Mouse (Mus musculus): ENCODE measurements around the gene Dpf2. TPM values are rescaled to one million over a fixed set of nuclear protein-coding genes. Genes with fewer than 3 reads are reported as not detected.

The Dpf2 gene
- polyA plus RNA-seq, 1 experiment from 2014 or later: 155 TPM

- peak overlapping the region; percentile 90 for H3K27ac ChIP-seq (ENCODE audit: low read length)
- no peak for ATAC-seq (ENCODE audit: low read depth)
- no peaks in the 10 kb centered on the region for H3K27me3 ChIP-seq (ENCODE audit: control insufficient read depth, insufficient read depth, low read depth, low read length)
- H3K4me3 ChIP-seq (ENCODE audit: low read length): peak overlapping the region; percentile 94
- peak overlapping the region; percentile 99 for H3K9ac ChIP-seq (ENCODE audit: low read length)
- peaks cover 24% of the 10 kb centered on the region for H3K4me1 ChIP-seq (replicated peaks; ENCODE audit: control insufficient read depth, insufficient read depth, low read length)
- no peaks in the 10 kb centered on the region for H3K9me3 ChIP-seq (ENCODE audit: control insufficient read depth, low read length)
- WGBS: under 1% methylated on average over 14 of the region's 14 CpGs
- H3K36me3 ChIP-seq (ENCODE audit: control insufficient read depth, insufficient read depth, low read length): peaks cover 10% of the 10 kb centered on the region
- peak overlapping the region; percentile 54 for H3K4me2 ChIP-seq (ENCODE audit: low read depth, low read length)
These were observed 1.2 kb downstream of the Dpf2 start for GRCm38 (mm10) chr19:5911430-5912102.

GRCm38 (mm10) chr19:5910221-5910620 lies 2.6 kb downstream of the Dpf2 start:
- Histone ChIP-seq H3K4me1 (replicated peaks; ENCODE audit: control insufficient read depth, insufficient read depth, low read length) (peaks cover 24% of the 10 kb centered on the region), H3K9me3 (ENCODE audit: control insufficient read depth, low read length) (no peaks in the 10 kb centered on the region), H3K4me3 (ENCODE audit: low read length) (0 out of 2 replicates have a peak overlapping the region, but pooled peaks have one; percentile 2), H3K27me3 (ENCODE audit: control insufficient read depth, insufficient read depth, low read depth, low read length) (no peaks in the 10 kb centered on the region), H3K9ac (ENCODE audit: low read length) (peak overlapping the region; percentile 27; the same call in 1 of the 2 replicates), H3K36me3 (ENCODE audit: control insufficient read depth, insufficient read depth, low read length) (peaks cover 19% of the 10 kb centered on the region), H3K4me2 (ENCODE audit: low read depth, low read length) (peak overlapping the region; percentile 34; the same call in 1 of the 2 replicates), H3K27ac (ENCODE audit: low read length) (peak overlapping the region; percentile 1; the same call in 1 of the 2 replicates)
- no peak for ATAC-seq (ENCODE audit: low read depth)
- 45% methylated on average over 6 of the region's 6 CpGs for WGBS

GRCm38 (mm10) chr19:5907275-5907674 lies 5.5 kb downstream of the Dpf2 start:
- Histone ChIP-seq H3K4me2 (ENCODE audit: low read depth, low read length) (no peak overlapping the region), H3K4me3 (ENCODE audit: low read length) (no peak overlapping the region), H3K27me3 (ENCODE audit: control insufficient read depth, insufficient read depth, low read depth, low read length) (no peaks in the 10 kb centered on the region), H3K4me1 (replicated peaks; ENCODE audit: control insufficient read depth, insufficient read depth, low read length) (peaks cover 18% of the 10 kb centered on the region), H3K9ac (ENCODE audit: low read length) (no peak overlapping the region), H3K9me3 (ENCODE audit: control insufficient read depth, low read length) (no peaks in the 10 kb centered on the region), H3K27ac (ENCODE audit: low read length) (no peak overlapping the region), H3K36me3 (ENCODE audit: control insufficient read depth, insufficient read depth, low read length) (peaks cover 47% of the 10 kb centered on the region)
- WGBS: 83% methylated on average over 3 of the region's 3 CpGs
- no peak for ATAC-seq (ENCODE audit: low read depth)

DNA sequence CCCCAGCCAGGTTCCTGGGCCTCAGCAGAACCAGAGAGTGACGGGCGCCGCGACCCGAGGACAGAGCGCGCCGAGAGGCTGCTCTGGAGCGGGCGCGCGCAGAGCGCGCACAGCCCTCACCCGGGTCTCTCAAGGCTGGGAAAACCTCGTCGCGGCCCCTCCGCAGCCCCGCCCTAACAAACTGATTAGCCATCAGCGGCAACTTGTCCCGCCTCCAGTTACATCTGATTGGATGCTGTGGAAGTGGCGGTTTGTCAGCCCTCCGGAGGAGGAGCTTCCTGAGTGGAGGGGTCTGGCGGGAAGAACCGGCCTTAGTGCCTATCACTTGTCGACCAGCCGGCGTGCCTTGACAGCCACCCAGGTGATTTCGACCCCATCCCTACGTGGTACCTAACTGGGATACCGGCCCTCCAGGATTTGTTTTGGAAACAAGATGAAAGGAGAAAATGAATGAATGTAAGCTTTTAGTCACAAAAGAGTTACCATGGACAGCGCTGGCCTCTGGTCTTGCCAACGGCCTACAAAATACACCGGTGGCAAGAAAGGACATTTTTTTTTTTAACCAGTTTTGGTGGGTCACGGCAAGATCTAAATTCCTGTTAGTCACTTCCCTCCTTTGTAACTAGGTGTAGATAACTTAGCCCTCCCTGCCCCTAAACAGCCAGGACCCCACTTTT lies 18.7 kb downstream of the Dpf2 start, which contains the start of gene Tigd3:
Gene Tigd3, minus strand, starts transcription at position 148 of the 677 bp plus-strand sequence.
- peaks cover 17% of the 10 kb centered on the region for H3K36me3 ChIP-seq (ENCODE audit: control insufficient read depth, insufficient read depth, low read length)
- H3K9me3 ChIP-seq (ENCODE audit: control insufficient read depth, low read length): no peaks in the 10 kb centered on the region
- peaks cover 4% of the 10 kb centered on the region; the same call in 1 of the 2 replicates for H3K4me1 ChIP-seq (replicated peaks; ENCODE audit: control insufficient read depth, insufficient read depth, low read length)
- H3K27ac ChIP-seq (ENCODE audit: low read length): no peak within 1 kb of the TSS
- H3K4me3 ChIP-seq (ENCODE audit: low read length): peak within 1 kb of the TSS; percentile 71
- H3K4me2 ChIP-seq (ENCODE audit: low read depth, low read length): peak within 1 kb of the TSS; percentile 99
- ATAC-seq (ENCODE audit: low read depth): peak; percentile 99
- no peaks in the 10 kb centered on the region for H3K27me3 ChIP-seq (ENCODE audit: control insufficient read depth, insufficient read depth, low read depth, low read length)
- H3K9ac ChIP-seq (ENCODE audit: low read length): peak within 1 kb of the TSS; percentile 87
- 3% methylated on average over 36 of the region's 36 CpGs for WGBS

- 4% methylated on average over 30 of the region's 31 CpGs for WGBS
- peak; percentile 46 for ATAC-seq (ENCODE audit: low read depth)
- Histone ChIP-seq H3K9ac (ENCODE audit: low read length) (peak overlapping the region; percentile 87), H3K36me3 (ENCODE audit: control insufficient read depth, insufficient read depth, low read length) (peaks cover 15% of the 10 kb centered on the region), H3K4me2 (ENCODE audit: low read depth, low read length) (peak overlapping the region; percentile 99), H3K4me3 (ENCODE audit: low read length) (peak overlapping the region; percentile 71), H3K4me1 (replicated peaks; ENCODE audit: control insufficient read depth, insufficient read depth, low read length) (peaks cover 4% of the 10 kb centered on the region; the same call in 1 of the 2 replicates), H3K27ac (ENCODE audit: low read length) (no peak overlapping the region), H3K27me3 (ENCODE audit: control insufficient read depth, insufficient read depth, low read depth, low read length) (no peaks in the 10 kb centered on the region), H3K9me3 (ENCODE audit: control insufficient read depth, low read length) (no peaks in the 10 kb centered on the region)
These were observed 19.4 kb downstream of the Dpf2 start for GRCm38 (mm10) chr19:5893282-5894001.

GRCm38 (mm10) chr19:5892735-5893134 lies 20.1 kb downstream of the Dpf2 start:
- no peak for ATAC-seq (ENCODE audit: low read depth)
- Histone ChIP-seq H3K27ac (ENCODE audit: low read length) (no peak overlapping the region), H3K9me3 (ENCODE audit: control insufficient read depth, low read length) (no peaks in the 10 kb centered on the region), H3K4me2 (ENCODE audit: low read depth, low read length) (no peak overlapping the region), H3K36me3 (ENCODE audit: control insufficient read depth, insufficient read depth, low read length) (peaks cover 11% of the 10 kb centered on the region), H3K4me1 (replicated peaks; ENCODE audit: control insufficient read depth, insufficient read depth, low read length) (peaks cover 4% of the 10 kb centered on the region; the same call in 1 of the 2 replicates), H3K4me3 (ENCODE audit: low read length) (no peak overlapping the region), H3K9ac (ENCODE audit: low read length) (peak overlapping the region; percentile 87; the same call in 1 of the 2 replicates), H3K27me3 (ENCODE audit: control insufficient read depth, insufficient read depth, low read depth, low read length) (no peaks in the 10 kb centered on the region)
- 91% methylated on average over 13 of the region's 13 CpGs for whole genome bisulfite sequencing

GRCm38 (mm10) chr19:5892262-5892661 lies 20.5 kb downstream of the Dpf2 start:
- Histone ChIP-seq H3K4me2 (ENCODE audit: low read depth, low read length) (no peak overlapping the region), H3K36me3 (ENCODE audit: control insufficient read depth, insufficient read depth, low read length) (peaks cover 11% of the 10 kb centered on the region), H3K27me3 (ENCODE audit: control insufficient read depth, insufficient read depth, low read depth, low read length) (no peaks in the 10 kb centered on the region), H3K4me3 (ENCODE audit: low read length) (no peak overlapping the region), H3K9me3 (ENCODE audit: control insufficient read depth, low read length) (no peaks in the 10 kb centered on the region), H3K4me1 (replicated peaks; ENCODE audit: control insufficient read depth, insufficient read depth, low read length) (peaks cover 4% of the 10 kb centered on the region; the same call in 1 of the 2 replicates), H3K27ac (ENCODE audit: low read length) (no peak overlapping the region), H3K9ac (ENCODE audit: low read length) (no peak overlapping the region)
- 88% methylated on average over 7 of the region's 7 CpGs for WGBS
- no peak for ATAC-seq (ENCODE audit: low read depth)

GRCm38 (mm10) chr19:5891521-5892258 lies 21.1 kb downstream of the Dpf2 start:
- H3K27me3 ChIP-seq (ENCODE audit: control insufficient read depth, insufficient read depth, low read depth, low read length): no peaks in the 10 kb centered on the region
- H3K9me3 ChIP-seq (ENCODE audit: control insufficient read depth, low read length): no peaks in the 10 kb centered on the region
- 91% methylated on average over 12 of the region's 12 CpGs for WGBS
- peaks cover 4% of the 10 kb centered on the region; the same call in 1 of the 2 replicates for H3K4me1 ChIP-seq (replicated peaks; ENCODE audit: control insufficient read depth, insufficient read depth, low read length)
- no peak overlapping the region for H3K4me3 ChIP-seq (ENCODE audit: low read length)
- no peak for ATAC-seq (ENCODE audit: low read depth)
- H3K36me3 ChIP-seq (ENCODE audit: control insufficient read depth, insufficient read depth, low read length): peaks cover 9% of the 10 kb centered on the region
- H3K4me2 ChIP-seq (ENCODE audit: low read depth, low read length): no peak overlapping the region
- no peak overlapping the region for H3K27ac ChIP-seq (ENCODE audit: low read length)
- H3K9ac ChIP-seq (ENCODE audit: low read length): no peak overlapping the region
